27 mouse cellular contexts compared by ENCODE assay signal in the genomic region with DNA sequence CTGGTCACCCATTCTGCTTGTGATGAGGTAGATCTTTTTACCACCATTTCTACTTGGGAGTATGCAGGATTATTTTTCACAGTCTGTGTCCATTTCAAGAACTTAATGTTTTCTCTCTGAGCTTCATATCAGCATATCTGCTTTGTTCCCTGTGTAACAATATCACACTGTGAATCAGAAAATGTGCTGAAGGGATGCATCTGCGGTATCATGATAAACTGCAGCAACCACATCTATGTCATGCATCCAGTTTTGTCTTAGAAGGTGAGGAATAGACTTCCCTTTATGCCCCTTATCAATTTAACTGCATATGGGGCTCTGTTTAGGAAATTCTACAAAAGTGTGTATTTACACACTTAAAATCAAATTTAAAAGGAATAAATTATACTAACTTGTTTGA.
"Had no signal": no experiment of that assay in that cellular context is flagged by ENCODE, and none has a peak within 500 bp of the region (broad histone marks: within the 10 kb centered on the region; RNA-seq: fewer than 3 reads in every experiment).

No protein-coding gene starts in this region.

- H3K4me1 ChIP-seq: embryonic facial prominence, embryonic 10.5 days; embryonic facial prominence, embryonic 12.5 days; embryonic facial prominence, embryonic 13.5 days; embryonic facial prominence, embryonic 15.5 days; forebrain, embryonic 10.5 days; forebrain, embryonic 12.5 days; forebrain, embryonic 13.5 days; forebrain, embryonic 15.5 days had no signal

- H3K4me2 ChIP-seq: embryonic facial prominence, embryonic 12.5 days; embryonic facial prominence, embryonic 13.5 days; embryonic facial prominence, embryonic 15.5 days; forebrain, embryonic 12.5 days; forebrain, embryonic 13.5 days; forebrain, embryonic 15.5 days had no signal

- H3K9ac ChIP-seq: embryonic facial prominence, embryonic 12.5 days; embryonic facial prominence, embryonic 13.5 days; embryonic facial prominence, embryonic 15.5 days; forebrain, embryonic 12.5 days; forebrain, embryonic 13.5 days; forebrain, embryonic 15.5 days; forebrain, postnatal 0 days had no signal

- H3K36me3 ChIP-seq: embryonic facial prominence, embryonic 10.5 days; embryonic facial prominence, embryonic 12.5 days; embryonic facial prominence, embryonic 13.5 days; embryonic facial prominence, embryonic 15.5 days; forebrain, embryonic 10.5 days; forebrain, embryonic 12.5 days; forebrain, embryonic 15.5 days had no signal

- H3K27ac ChIP-seq: embryonic facial prominence, embryonic 10.5 days; embryonic facial prominence, embryonic 12.5 days; embryonic facial prominence, embryonic 13.5 days; embryonic facial prominence, embryonic 15.5 days; forebrain, embryonic 10.5 days; forebrain, embryonic 12.5 days; forebrain, embryonic 13.5 days; forebrain, embryonic 15.5 days; gastrocnemius, adult 2 months; heart, adult 2 months had no signal

- H3K4me3 ChIP-seq: embryonic facial prominence, embryonic 10.5 days; embryonic facial prominence, embryonic 12.5 days; embryonic facial prominence, embryonic 13.5 days; embryonic facial prominence, embryonic 15.5 days; erythroblast, embryonic 14.5 days; forebrain, embryonic 10.5 days; forebrain, embryonic 12.5 days; forebrain, embryonic 13.5 days; forebrain, embryonic 15.5 days; gastrocnemius, adult 2 months; heart, adult 2 months had no signal

- H3K27me3 ChIP-seq: embryonic facial prominence, embryonic 12.5 days; embryonic facial prominence, embryonic 13.5 days; embryonic facial prominence, embryonic 15.5 days; forebrain, embryonic 12.5 days; forebrain, embryonic 13.5 days; forebrain, embryonic 15.5 days had no signal

- ATAC-seq: forebrain, embryonic 13.5 days; forebrain, embryonic 14.5 days; forebrain, embryonic 15.5 days; forebrain, embryonic 16.5 days; forebrain, postnatal 0 days had no signal

- H3K9me3 ChIP-seq: embryonic facial prominence, embryonic 10.5 days; embryonic facial prominence, embryonic 12.5 days; embryonic facial prominence, embryonic 13.5 days; embryonic facial prominence, embryonic 15.5 days; forebrain, embryonic 10.5 days; forebrain, embryonic 12.5 days; forebrain, embryonic 13.5 days; forebrain, embryonic 15.5 days had no signal

- DNase-seq: cerebellum, adult 9-10 months; cerebellum, adult 9-11 months; cerebellum, postnatal 10 days; cerebellum, postnatal 14 days; cerebellum, postnatal 25 days; cerebellum, postnatal 36 days; embryo, embryonic 11 days; forebrain, postnatal 0 days; gastrocnemius, adult 2 months; gastrocnemius, postnatal 10 days; gastrocnemius, postnatal 14 days; gastrocnemius, postnatal 25 days; gastrocnemius, postnatal 36 days; heart, adult 11 months; heart, adult 18-20 months; heart, adult 2 months had no signal
